Mouse (Mus musculus) granulocyte monocyte progenitor cell, adult 5-6 weeks (primary cell): ENCODE measurements around the gene Prrt3. TPM values are rescaled to one million over a fixed set of nuclear protein-coding genes. Genes with fewer than 3 reads are reported as not detected.

Experiments used
- ATAC-seq: replicated peaks from 2 replicates; pipeline ENCODE4 v1.8.0; 2016; ENCODE audit warnings: mild to moderate bottlenecking, moderate TSS enrichment, inconsistent platforms; ENCODE audit not compliant: poor library complexity, severe bottlenecking
- total RNA-seq, 2 experiments: library from RNA; stranded (forward) in 1 of 2; stranded (reverse) in 1 of 2; fragments of 200-712, 200-1000 nt in 1 of 2; fragments of >200 nt in 1 of 2; fragmentation: Nextera tagmentation in 1 of 2; gene quantifications; 2 replicates each; pipeline ENCODE4 v1.2.3; 2014 to 2017

The Prrt3 gene
- total RNA-seq, 2 experiments from 2014 or later = not detected

DNA sequence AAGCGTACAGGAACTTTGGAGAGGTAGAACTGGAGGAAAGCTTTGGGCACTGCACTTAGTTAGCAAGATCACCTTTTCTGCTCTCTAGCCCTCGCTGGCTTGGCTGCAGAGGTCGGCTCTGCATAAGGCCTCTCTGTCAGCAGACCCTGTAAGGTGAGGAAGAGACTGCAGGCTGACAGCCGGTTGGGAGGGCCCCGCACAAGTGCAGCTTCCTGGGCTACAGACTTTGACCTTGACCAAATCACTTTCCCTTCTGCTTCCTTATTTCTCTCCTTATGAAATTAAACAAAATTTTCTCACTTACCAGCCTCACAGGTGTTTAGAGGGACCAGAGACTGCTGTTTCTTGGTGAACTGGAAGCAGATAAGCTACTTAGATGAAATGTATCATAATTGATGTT is 46.7 kb downstream of the Prrt3 start:
- ATAC-seq = peak; percentile 64

DNA sequence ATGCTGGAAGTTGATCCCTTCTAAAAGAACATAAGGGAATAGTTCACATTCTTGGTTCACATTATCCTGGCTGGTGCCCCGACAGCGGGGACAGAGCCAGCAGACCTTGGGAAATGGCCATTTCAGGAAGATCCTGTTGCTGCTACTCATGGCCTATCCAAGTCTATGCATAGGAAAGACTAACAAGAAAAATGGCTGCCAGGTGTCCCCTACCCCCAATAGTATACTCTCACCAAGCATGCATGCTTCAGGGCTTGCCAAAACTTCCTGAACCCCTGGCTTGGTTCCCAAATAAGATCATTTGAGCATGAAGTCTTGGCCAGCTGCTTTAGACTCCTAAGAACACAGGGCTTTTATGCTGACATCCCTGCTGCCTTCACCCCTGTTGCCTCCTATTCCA is 49.9 kb downstream of the Prrt3 start:
- no peak for ATAC-seq

DNA sequence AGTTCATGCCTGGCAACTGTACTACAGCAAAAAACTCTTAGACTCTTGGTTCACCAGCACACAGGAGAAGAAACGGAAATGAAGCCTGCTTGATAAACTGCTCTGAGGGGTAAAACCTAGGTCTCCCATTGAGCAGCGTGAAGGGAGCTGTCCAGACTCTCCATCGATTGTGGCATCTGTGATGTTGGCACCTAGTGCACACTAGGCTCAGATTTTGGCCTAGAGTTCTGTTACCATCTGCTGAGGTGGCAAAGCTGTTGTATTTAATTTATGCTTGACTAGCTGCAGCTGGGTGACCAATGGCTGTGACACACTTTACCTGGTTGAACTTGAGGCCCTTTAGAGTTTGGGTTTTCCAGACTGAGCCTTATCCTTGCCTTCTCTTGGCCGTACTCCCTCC is 54.1 kb downstream of the Prrt3 start:
- ATAC-seq = no peak

DNA sequence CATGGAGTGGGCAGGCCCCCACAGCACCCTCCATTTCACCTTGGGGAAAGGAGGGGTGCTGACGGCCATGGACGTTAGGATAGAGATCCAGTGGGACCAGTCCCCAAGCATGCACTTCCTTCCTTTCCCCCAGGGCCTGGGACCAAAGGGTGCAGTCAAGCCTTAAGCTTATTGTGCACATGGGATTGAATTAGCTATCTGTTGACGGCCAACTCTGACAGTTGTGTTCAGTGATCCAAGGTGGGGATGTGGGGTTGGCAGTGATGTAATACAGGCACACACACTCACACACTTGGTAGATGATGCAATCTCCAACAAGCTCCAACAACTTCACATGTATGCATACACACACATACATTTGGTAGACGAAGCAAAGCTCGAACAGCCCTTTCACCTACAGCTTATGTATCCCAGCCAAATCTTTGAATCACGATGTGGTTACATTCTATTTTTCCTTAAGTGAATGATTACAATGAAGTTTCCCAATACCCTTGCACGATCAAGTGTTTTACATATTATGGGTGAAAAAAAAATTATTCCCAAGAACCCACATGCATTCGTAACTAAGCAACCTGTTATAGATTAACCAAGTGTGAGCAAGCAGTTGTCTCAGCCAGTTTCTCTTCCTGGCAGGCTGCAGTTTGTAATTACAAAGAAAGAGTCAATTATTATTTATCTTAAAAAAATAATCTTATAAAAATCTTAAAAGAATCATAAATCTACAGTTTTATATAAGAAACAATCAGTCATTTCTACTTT is 57.3 kb downstream of the Prrt3 start:
- peak; percentile 42 for ATAC-seq

Other genes starting within 250 kb of the Prrt3 start
- 0.19 TPM in 1 of 2 replicates, not detected in the other for gene Cpne9, start 219.6 kb downstream of the Prrt3 start, total RNA-seq (2014; fragmentation: Nextera tagmentation)
- gene Cpne9, start 219.6 kb downstream of the Prrt3 start, total RNA-seq (2017) = 0.39 TPM in 1 of 2 replicates, not detected in the other
- gene Brpf1, start 194.8 kb downstream of the Prrt3 start, total RNA-seq (2014; fragmentation: Nextera tagmentation) = 48.4 and 53.2 TPM in 2 replicates
- gene Brpf1, start 194.8 kb downstream of the Prrt3 start, total RNA-seq (2017) = 40.0 and 43.8 TPM in 2 replicates
- gene Ogg1, start 175.0 kb downstream of the Prrt3 start, total RNA-seq (2014; fragmentation: Nextera tagmentation) = 13.8 and 17.8 TPM in 2 replicates
- gene Ogg1, start 175.0 kb downstream of the Prrt3 start, total RNA-seq (2017) = 6.4 and 7.9 TPM in 2 replicates
- 18.7 and 23.0 TPM in 2 replicates for gene Camk1, start 157.9 kb downstream of the Prrt3 start, total RNA-seq (2014; fragmentation: Nextera tagmentation)
- 17.2 and 18.3 TPM in 2 replicates for gene Camk1, start 157.9 kb downstream of the Prrt3 start, total RNA-seq (2017)
- 18.9 and 21.0 TPM in 2 replicates for gene Tada3, start 124.0 kb downstream of the Prrt3 start, total RNA-seq (2014; fragmentation: Nextera tagmentation)
- 9.7 and 13.8 TPM in 2 replicates for gene Tada3, start 124.0 kb downstream of the Prrt3 start, total RNA-seq (2017)
- gene Arpc4, start 123.8 kb downstream of the Prrt3 start, total RNA-seq (2014; fragmentation: Nextera tagmentation) = 223 and 277 TPM in 2 replicates
- 211 and 270 TPM in 2 replicates for gene Arpc4, start 123.8 kb downstream of the Prrt3 start, total RNA-seq (2017)
- 1.5 and 3.1 TPM in 2 replicates for gene Ttll3, start 112.7 kb downstream of the Prrt3 start, total RNA-seq (2014; fragmentation: Nextera tagmentation)
- 0.26 and 1.8 TPM in 2 replicates for gene Ttll3, start 112.7 kb downstream of the Prrt3 start, total RNA-seq (2017)
- 10.8 and 15.3 TPM in 2 replicates for gene Rpusd3, start 82.6 kb downstream of the Prrt3 start, total RNA-seq (2014; fragmentation: Nextera tagmentation)
- 11.2 and 18.9 TPM in 2 replicates for gene Rpusd3, start 82.6 kb downstream of the Prrt3 start, total RNA-seq (2017)
- not detected in 2 replicates for gene Cidec, start 66.2 kb downstream of the Prrt3 start, total RNA-seq (2014; fragmentation: Nextera tagmentation)
- gene Cidec, start 66.2 kb downstream of the Prrt3 start, total RNA-seq (2017) = not detected in 2 replicates
- gene Jagn1, start 59.4 kb downstream of the Prrt3 start, total RNA-seq (2014; fragmentation: Nextera tagmentation) = 53.5 and 73.6 TPM in 2 replicates
- gene Jagn1, start 59.4 kb downstream of the Prrt3 start, total RNA-seq (2017) = 23.2 and 28.3 TPM in 2 replicates
- not detected in 2 replicates for gene Il17re, start 43.4 kb downstream of the Prrt3 start, total RNA-seq (2014; fragmentation: Nextera tagmentation)
- 0.31 and 0.43 TPM in 2 replicates for gene Il17re, start 43.4 kb downstream of the Prrt3 start, total RNA-seq (2017)
- gene Il17rc, start 30.5 kb downstream of the Prrt3 start, total RNA-seq (2014; fragmentation: Nextera tagmentation) = not detected in 2 replicates
- not detected in 2 replicates for gene Il17rc, start 30.5 kb downstream of the Prrt3 start, total RNA-seq (2017)
- gene Creld1, start 18.6 kb downstream of the Prrt3 start, total RNA-seq (2014; fragmentation: Nextera tagmentation) = 15.3 and 17.8 TPM in 2 replicates
- 6.7 and 9.4 TPM in 2 replicates for gene Creld1, start 18.6 kb downstream of the Prrt3 start, total RNA-seq (2017)
- 47.4 and 48.0 TPM in 2 replicates for gene Emc3, start 29.7 kb upstream of the Prrt3 start, total RNA-seq (2014; fragmentation: Nextera tagmentation)
- 38.7 and 41.8 TPM in 2 replicates for gene Emc3, start 29.7 kb upstream of the Prrt3 start, total RNA-seq (2017)
- 23.8 and 27.4 TPM in 2 replicates for gene Fancd2, start 29.8 kb upstream of the Prrt3 start, total RNA-seq (2014; fragmentation: Nextera tagmentation)
- gene Fancd2, start 29.8 kb upstream of the Prrt3 start, total RNA-seq (2017) = 28.2 and 33.2 TPM in 2 replicates
- not detected in 2 replicates for gene Fancd2os, start 98.8 kb upstream of the Prrt3 start, total RNA-seq (2014; fragmentation: Nextera tagmentation)
- gene Fancd2os, start 98.8 kb upstream of the Prrt3 start, total RNA-seq (2017) = not detected in 2 replicates
- gene Brk1, start 102.8 kb upstream of the Prrt3 start, total RNA-seq (2014; fragmentation: Nextera tagmentation) = 223 and 247 TPM in 2 replicates
- 96.6 and 108 TPM in 2 replicates for gene Brk1, start 102.8 kb upstream of the Prrt3 start, total RNA-seq (2017)
- 15.7 and 24.6 TPM in 2 replicates for gene Vhl, start 122.0 kb upstream of the Prrt3 start, total RNA-seq (2014; fragmentation: Nextera tagmentation)
- gene Vhl, start 122.0 kb upstream of the Prrt3 start, total RNA-seq (2017) = 11.0 and 11.3 TPM in 2 replicates
- gene Irak2, start 136.5 kb upstream of the Prrt3 start, total RNA-seq (2014; fragmentation: Nextera tagmentation) = 6.7 and 9.5 TPM in 2 replicates
- gene Irak2, start 136.5 kb upstream of the Prrt3 start, total RNA-seq (2017) = 6.4 and 17.5 TPM in 2 replicates
- 32.5 and 43.1 TPM in 2 replicates for gene Tatdn2, start 195.1 kb upstream of the Prrt3 start, total RNA-seq (2014; fragmentation: Nextera tagmentation)
- gene Tatdn2, start 195.1 kb upstream of the Prrt3 start, total RNA-seq (2017) = 111 and 115 TPM in 2 replicates
- gene Ghrl, start 217.9 kb upstream of the Prrt3 start, total RNA-seq (2014; fragmentation: Nextera tagmentation) = not detected in 2 replicates
- 3.2 TPM in 1 of 2 replicates, not detected in the other for gene Ghrl, start 217.9 kb upstream of the Prrt3 start, total RNA-seq (2017)
- 141 and 145 TPM in 2 replicates for gene Sec13, start 238.8 kb upstream of the Prrt3 start, total RNA-seq (2014; fragmentation: Nextera tagmentation)
- 161 and 217 TPM in 2 replicates for gene Sec13, start 238.8 kb upstream of the Prrt3 start, total RNA-seq (2017)